Mouse (Mus musculus) heart, embryonic 13.5 days (tissue): ENCODE measurements at regions not wholly inside any gene's neighbourhood (a gene's known extent, or its start where the extent isn't known, plus 50 kb on each side); places are given as distances from the start of the nearest gene placed in this dataset.
A peak's percentile ranks its signal among the peaks of the same experiment; 100 is the strongest.

ENCODE experiments used
- ATAC-seq: fragments of 200-750 bp; cut with Nextera tagmentation; 2 replicates; pipeline ENCODE4 v1.8.0; 2017; ENCODE audit warnings: moderate TSS enrichment; ENCODE audit not compliant: insufficient number of reproducible peaks, low FRiP score, low TSS enrichment; ENCODE audit errors: extremely low read depth
- H3K27ac ChIP-seq: fragments of 300-500 bp; sonication (generic); replicated peaks from 2 replicates; pipeline ENCODE4 v1.5.1; 2015; ENCODE audit warnings: moderate library complexity, mild to moderate bottlenecking, inconsistent platforms
- H3K27me3 ChIP-seq: fragments of 300-500 bp; sonication (generic); replicated peaks from 2 replicates; pipeline ENCODE4 v1.6.1; 2015; ENCODE audit warnings: mild to moderate bottlenecking, inconsistent platforms
- H3K36me3 ChIP-seq: fragments of 300-500 bp; sonication (generic); 2 replicates; pipeline ENCODE4 v1.6.1; 2015; ENCODE audit warnings: mild to moderate bottlenecking, inconsistent platforms
- H3K4me1 ChIP-seq: fragments of 300-500 bp; sonication (generic); 2 replicates; pipeline ENCODE4 v1.6.1; 2015; ENCODE audit warnings: inconsistent platforms
- H3K4me2 ChIP-seq: fragments of 300-500 bp; sonication (generic); 2 replicates; pipeline ENCODE4 v1.6.1; 2015; ENCODE audit warnings: inconsistent platforms, mild to moderate bottlenecking, moderate library complexity
- H3K4me3 ChIP-seq: fragments of 300-500 bp; sonication (generic); 2 replicates; pipeline ENCODE4 v1.5.1; 2015; ENCODE audit warnings: moderate library complexity, mild to moderate bottlenecking, inconsistent platforms
- H3K9ac ChIP-seq: fragments of 300-500 bp; sonication (generic); 2 replicates; pipeline ENCODE4 v1.6.1; 2015; ENCODE audit warnings: inconsistent platforms, mild to moderate bottlenecking, moderate library complexity
- H3K9me3 ChIP-seq: fragments of 300-500 bp; sonication (generic); 2 replicates; pipeline ENCODE4 v1.6.1; 2016; ENCODE audit warnings: inconsistent platforms
- WGBS: fragments of 180-500 bp; shearing (Covaris S2); methylation state at CpG from one replicate; pipeline ENCODE4 v1.1.7; 2015; ENCODE audit warnings: mixed read lengths; 5-methylcytosine and 5-hydroxymethylcytosine counted together

DNA sequence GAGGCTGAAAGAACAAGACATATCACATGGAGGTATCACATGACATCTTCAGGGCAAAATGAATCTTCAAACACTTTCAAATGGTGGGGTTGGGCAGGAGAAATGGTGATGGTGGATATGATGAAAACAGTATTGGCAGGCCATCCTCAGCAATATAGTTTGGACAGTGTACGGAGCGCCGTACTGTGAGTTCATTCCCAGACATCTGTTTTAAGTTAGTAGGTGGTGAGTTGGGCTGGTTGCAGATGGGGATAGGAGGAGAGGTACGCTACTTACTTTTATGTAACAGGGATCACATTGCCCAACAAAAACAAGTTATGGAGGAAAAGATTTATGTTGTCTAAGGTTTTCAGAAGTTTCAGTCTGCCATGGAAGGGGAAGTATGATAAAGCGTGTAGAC, 246.6 kb downstream of the Gm11146 start:
- ATAC-seq = no peak
- Histone ChIP-seq H3K27me3 (no peaks in the 10 kb centered on the region), H3K36me3 (no peaks in the 10 kb centered on the region; the same call in 1 of the 2 replicates), H3K4me1 (peaks cover 8% of the 10 kb centered on the region), H3K4me2 (no peak overlapping the region), H3K27ac (0 out of 2 replicates have a peak overlapping the region, but pooled peaks have one; percentile 2), H3K9me3 (no peaks in the 10 kb centered on the region), H3K4me3 (no peak overlapping the region), H3K9ac (no peak overlapping the region)
- 89% methylated on average over 5 of the region's 5 CpGs for WGBS

DNA sequence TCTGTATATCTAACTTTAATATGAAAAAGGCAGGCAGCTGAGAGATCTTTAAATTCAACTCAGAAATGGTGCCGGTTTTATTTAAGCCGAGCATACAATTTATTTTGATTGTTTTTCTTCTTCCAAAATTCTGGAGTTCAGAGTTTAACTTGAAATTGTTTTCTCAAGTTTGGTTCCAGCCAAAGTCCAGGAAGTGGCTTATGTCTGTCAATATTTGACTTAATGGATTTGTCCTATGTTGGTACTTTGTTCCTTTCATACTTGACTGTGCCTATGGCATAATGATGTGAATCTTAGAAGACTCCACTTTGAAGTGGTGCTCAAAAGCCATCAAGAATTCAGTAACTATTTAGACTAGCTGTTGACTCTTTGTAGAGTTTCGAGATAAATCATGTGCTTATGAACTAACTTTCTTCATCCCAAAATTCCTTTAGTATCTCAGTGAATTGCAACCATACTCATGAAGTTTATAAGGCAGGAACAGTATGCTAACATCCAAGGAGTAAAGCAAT, 247.6 kb downstream of the Gm11146 start:
- Histone ChIP-seq H3K27ac (no peak overlapping the region), H3K4me1 (peaks cover 2% of the 10 kb centered on the region), H3K9me3 (no peaks in the 10 kb centered on the region), H3K4me3 (no peak overlapping the region), H3K27me3 (no peaks in the 10 kb centered on the region), H3K9ac (no peak overlapping the region), H3K36me3 (peaks cover 6% of the 10 kb centered on the region), H3K4me2 (no peak overlapping the region)
- WGBS = 83% methylated on average over 3 of the region's 3 CpGs
- ATAC-seq = no peak

GRCm38 (mm10) chr16:77346128-77346527, 255.8 kb downstream of the Gm11146 start:
- H3K36me3 ChIP-seq = peaks cover 11% of the 10 kb centered on the region
- H3K27me3 ChIP-seq = no peaks in the 10 kb centered on the region
- H3K4me2 ChIP-seq = no peak overlapping the region
- no peak overlapping the region for H3K4me3 ChIP-seq
- 39% methylated on average over 7 of the region's 7 CpGs for WGBS
- peaks cover 9% of the 10 kb centered on the region for H3K4me1 ChIP-seq
- H3K9ac ChIP-seq = no peak overlapping the region
- no peak for ATAC-seq
- H3K9me3 ChIP-seq = no peaks in the 10 kb centered on the region
- H3K27ac ChIP-seq = peak overlapping the region; percentile 8; the same call in 1 of the 2 replicates

- no peaks in the 10 kb centered on the region for H3K27me3 ChIP-seq
- H3K27ac ChIP-seq = no peak overlapping the region
- no peak overlapping the region for H3K9ac ChIP-seq
- ATAC-seq = no peak
- 79% methylated on average over 6 of the region's 6 CpGs for WGBS
- no peaks in the 10 kb centered on the region for H3K9me3 ChIP-seq
- peaks cover 24% of the 10 kb centered on the region for H3K36me3 ChIP-seq
- H3K4me2 ChIP-seq = peak overlapping the region; percentile 78
- H3K4me1 ChIP-seq = peaks cover 20% of the 10 kb centered on the region
- no peak overlapping the region for H3K4me3 ChIP-seq
Observed at GRCm38 (mm10) chr16:77332285-77332684, 269.6 kb downstream of the Gm11146 start.

GRCm38 (mm10) chr16:77330996-77331395, 270.9 kb downstream of the Gm11146 start:
- Histone ChIP-seq H3K27ac (peak overlapping the region; percentile 99), H3K4me2 (peak overlapping the region; percentile 78), H3K9me3 (no peaks in the 10 kb centered on the region), H3K9ac (peak overlapping the region; percentile 91), H3K27me3 (no peaks in the 10 kb centered on the region), H3K4me3 (peak overlapping the region; percentile 68), H3K36me3 (peaks cover 24% of the 10 kb centered on the region), H3K4me1 (peaks cover 20% of the 10 kb centered on the region)
- ATAC-seq = no peak; the same call in 1 of the 2 replicates
- 16% methylated on average over 8 of the region's 8 CpGs for WGBS

- peaks cover 20% of the 10 kb centered on the region for H3K4me1 ChIP-seq
- peak overlapping the region; percentile 99 for H3K27ac ChIP-seq
- peak overlapping the region; percentile 78 for H3K4me2 ChIP-seq
- peak; percentile 31; the same call in 1 of the 2 replicates for ATAC-seq
- peak overlapping the region; percentile 91 for H3K9ac ChIP-seq
- no peaks in the 10 kb centered on the region for H3K27me3 ChIP-seq
- no peaks in the 10 kb centered on the region for H3K9me3 ChIP-seq
- H3K36me3 ChIP-seq = peaks cover 21% of the 10 kb centered on the region
- WGBS = 12% methylated on average over 10 of the region's 10 CpGs
- H3K4me3 ChIP-seq = peak overlapping the region; percentile 68
Observed at GRCm38 (mm10) chr16:77329711-77330530, 272.0 kb downstream of the Gm11146 start.

DNA sequence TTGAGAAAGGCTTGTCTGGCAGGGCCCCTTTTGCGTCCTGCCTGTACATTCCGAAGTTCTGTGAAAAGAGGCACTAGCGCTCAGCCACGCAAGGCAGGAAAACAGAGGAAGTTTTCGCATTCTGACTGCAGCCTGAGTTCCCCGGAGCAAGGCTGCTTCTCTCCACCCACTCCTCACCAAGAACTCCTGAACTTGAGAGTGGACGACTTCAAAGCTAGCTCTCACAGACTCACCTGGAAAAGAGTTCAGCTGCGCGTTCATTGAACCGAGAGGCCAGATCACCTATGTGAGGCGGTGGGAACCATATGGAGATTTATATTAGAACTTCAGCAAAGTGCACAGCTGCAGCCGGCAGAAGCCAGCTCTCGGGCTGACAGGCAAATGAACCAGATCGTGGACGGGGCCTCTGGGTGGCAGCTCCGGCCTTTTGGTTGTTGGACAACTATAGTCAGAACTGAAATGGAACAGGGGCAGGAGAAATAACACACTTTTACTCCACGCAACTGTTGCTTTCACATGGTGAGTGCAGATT, 272.7 kb downstream of the Gm11146 start:
- 11% methylated on average over 17 of the region's 17 CpGs for WGBS
- peak; percentile 25; the same call in 1 of the 2 replicates for ATAC-seq
- H3K4me2 ChIP-seq = peak overlapping the region; percentile 78

GRCm38 (mm10) chr16:77328628-77329159, 273.2 kb downstream of the Gm11146 start:
- Histone ChIP-seq H3K4me2 (peak overlapping the region; percentile 78), H3K27me3 (no peaks in the 10 kb centered on the region), H3K27ac (peak overlapping the region; percentile 99), H3K4me1 (peaks cover 20% of the 10 kb centered on the region), H3K4me3 (peak overlapping the region; percentile 68), H3K9ac (peak overlapping the region; percentile 91), H3K9me3 (no peaks in the 10 kb centered on the region), H3K36me3 (peaks cover 12% of the 10 kb centered on the region)
- no peak for ATAC-seq
- WGBS = 35% methylated on average over 6 of the region's 6 CpGs

More for the DNA sequence above, 272.7 kb downstream of the Gm11146 start:
- no peaks in the 10 kb centered on the region for H3K9me3 ChIP-seq
- peaks cover 20% of the 10 kb centered on the region for H3K4me1 ChIP-seq
- peaks cover 17% of the 10 kb centered on the region for H3K36me3 ChIP-seq
- H3K9ac ChIP-seq = peak overlapping the region; percentile 91
- H3K27ac ChIP-seq = peak overlapping the region; percentile 99
- peak overlapping the region; percentile 68 for H3K4me3 ChIP-seq
- no peaks in the 10 kb centered on the region for H3K27me3 ChIP-seq

GRCm38 (mm10) chr16:77328049-77328448, 273.8 kb downstream of the Gm11146 start:
- 51% methylated on average over 5 of the region's 5 CpGs for WGBS
- H3K9ac ChIP-seq = no peak overlapping the region
- peaks cover 7% of the 10 kb centered on the region; the same call in 1 of the 2 replicates for H3K36me3 ChIP-seq
- peak overlapping the region; percentile 78 for H3K4me2 ChIP-seq
- H3K4me1 ChIP-seq = peaks cover 20% of the 10 kb centered on the region
- H3K9me3 ChIP-seq = no peaks in the 10 kb centered on the region
- H3K27ac ChIP-seq = no peak overlapping the region
- no peak overlapping the region for H3K4me3 ChIP-seq
- ATAC-seq = no peak
- no peaks in the 10 kb centered on the region for H3K27me3 ChIP-seq

DNA sequence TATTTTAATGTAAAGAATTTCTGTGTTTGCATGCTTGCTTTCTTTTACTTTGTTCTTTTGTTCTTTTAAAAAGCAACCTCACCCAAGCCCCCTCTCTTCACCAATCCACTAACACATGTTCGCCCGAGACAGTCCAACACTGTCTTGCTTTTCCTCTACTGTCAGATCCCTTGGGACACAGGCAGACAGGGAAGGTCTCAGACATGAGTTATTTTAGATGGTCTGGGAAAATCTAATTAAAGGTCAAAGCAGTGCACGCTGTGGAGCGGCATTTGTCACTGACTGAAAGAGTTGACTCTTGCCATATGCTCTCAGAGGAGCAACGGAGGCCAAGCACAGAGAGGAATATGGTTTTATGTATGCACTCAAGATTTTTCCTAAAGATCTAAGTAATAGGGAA, 279.6 kb downstream of the Gm11146 start:
- H3K4me2 ChIP-seq = no peak overlapping the region
- no peaks in the 10 kb centered on the region for H3K36me3 ChIP-seq
- no peak overlapping the region for H3K27ac ChIP-seq
- 36% methylated on average over 5 of the region's 5 CpGs for WGBS
- no peaks in the 10 kb centered on the region for H3K27me3 ChIP-seq
- H3K9ac ChIP-seq = no peak overlapping the region
- ATAC-seq = no peak
- H3K9me3 ChIP-seq = no peaks in the 10 kb centered on the region
- H3K4me1 ChIP-seq = no peaks in the 10 kb centered on the region
- H3K4me3 ChIP-seq = no peak overlapping the region

DNA sequence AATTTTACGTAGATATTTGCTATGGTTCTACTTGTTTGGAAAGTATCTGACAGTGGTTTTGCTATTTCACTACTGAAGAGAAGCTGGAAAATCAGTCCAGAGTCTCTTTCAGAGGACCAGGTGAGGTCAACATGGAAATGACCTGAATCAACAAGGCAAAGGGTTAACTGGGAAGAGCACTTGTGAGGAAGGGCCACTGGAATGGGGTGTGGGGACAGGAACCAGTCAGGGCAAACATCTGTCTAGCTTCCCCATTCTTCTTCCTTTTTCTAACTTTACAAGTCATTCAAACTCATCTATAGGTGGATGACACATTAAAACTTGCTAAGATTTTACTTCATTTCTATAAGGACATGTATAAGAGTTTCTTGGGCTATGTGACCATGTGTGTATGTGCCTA, 283.7 kb downstream of the Gm11146 start:
- Histone ChIP-seq H3K36me3 (no peaks in the 10 kb centered on the region), H3K4me3 (no peak overlapping the region), H3K4me2 (no peak overlapping the region), H3K4me1 (no peaks in the 10 kb centered on the region), H3K27ac (no peak overlapping the region), H3K9me3 (no peaks in the 10 kb centered on the region), H3K9ac (no peak overlapping the region), H3K27me3 (no peaks in the 10 kb centered on the region)
- 87% methylated on average over 1 of the region's 1 CpGs for WGBS
- ATAC-seq = no peak
